Mouse (Mus musculus) lung, postnatal 25 days (tissue): Measurements from ENCODE around the gene Cd38.

ENCODE experiments used
- DNase-seq: peaks from one replicate; pipeline ENCODE4 v3.0.0; 2022; ENCODE audit warnings: low spot score

Cd38 gene

DNA sequence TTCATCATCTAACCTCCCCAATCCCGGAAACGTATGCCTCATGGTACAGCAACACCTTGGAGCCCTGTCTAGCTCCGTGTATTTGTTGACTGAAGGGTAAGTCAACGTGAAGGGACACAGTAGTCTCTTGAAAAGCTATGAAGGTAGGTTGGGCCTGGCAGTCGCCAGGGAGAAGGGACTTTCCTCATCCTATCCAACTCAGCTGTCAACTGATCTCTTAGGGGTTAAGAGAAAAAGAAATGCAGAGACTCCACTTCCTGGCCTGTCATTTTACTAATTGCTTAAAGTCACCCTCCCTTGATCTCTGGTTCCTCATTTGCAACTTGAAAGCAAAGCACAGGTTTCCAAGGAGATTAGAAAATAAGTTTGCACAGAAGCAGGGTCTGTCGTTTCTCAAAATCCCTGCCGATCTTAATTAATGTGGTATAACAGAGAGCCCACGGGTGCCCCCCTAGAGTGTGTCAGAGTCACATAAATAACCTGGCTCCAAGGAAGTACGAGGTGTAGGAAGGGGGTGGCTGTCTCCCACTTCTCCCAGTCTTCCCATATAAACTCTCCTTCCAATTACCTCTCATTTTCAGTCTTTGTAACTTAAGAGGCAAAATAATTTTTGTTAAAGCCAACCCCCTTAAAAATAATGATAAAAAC is 79.1 kb downstream of the Cd38 start:
- peak; percentile 8 for DNase-seq

GRCm38 (mm10) chr5:43948111-43948743 is 79.9 kb downstream of the Cd38 start:
- peak; percentile 93 for DNase-seq

DNA sequence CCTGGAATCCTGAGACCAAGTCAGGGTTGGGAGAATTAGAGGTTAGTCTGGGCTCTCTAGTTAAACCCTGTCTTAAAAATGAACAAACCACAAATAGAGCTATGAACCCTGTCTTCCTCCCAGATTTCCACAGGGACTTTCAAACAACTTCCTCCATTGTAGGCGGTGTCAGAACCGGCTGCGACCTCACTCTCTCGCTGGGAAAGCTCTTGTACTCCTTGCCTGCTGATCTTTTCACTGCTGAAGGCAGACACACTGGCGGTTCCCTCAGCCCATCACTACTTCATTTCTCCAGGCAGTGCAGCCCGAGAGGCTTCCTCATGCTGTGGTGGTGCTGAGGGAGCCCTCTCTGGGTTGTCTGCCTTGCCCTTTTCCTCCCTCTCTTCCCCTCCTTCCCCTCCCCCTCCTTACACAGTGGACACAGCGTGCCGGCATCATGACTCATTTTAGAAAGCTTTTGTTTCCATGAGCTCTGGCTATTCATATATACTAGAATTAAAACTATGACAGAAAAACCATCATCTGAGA is 80.5 kb downstream of the Cd38 start:
- peak; percentile 51 for DNase-seq

- no peak for DNase-seq
Observed at GRCm38 (mm10) chr5:43953241-43953640, 84.9 kb downstream of the Cd38 start.

DNA sequence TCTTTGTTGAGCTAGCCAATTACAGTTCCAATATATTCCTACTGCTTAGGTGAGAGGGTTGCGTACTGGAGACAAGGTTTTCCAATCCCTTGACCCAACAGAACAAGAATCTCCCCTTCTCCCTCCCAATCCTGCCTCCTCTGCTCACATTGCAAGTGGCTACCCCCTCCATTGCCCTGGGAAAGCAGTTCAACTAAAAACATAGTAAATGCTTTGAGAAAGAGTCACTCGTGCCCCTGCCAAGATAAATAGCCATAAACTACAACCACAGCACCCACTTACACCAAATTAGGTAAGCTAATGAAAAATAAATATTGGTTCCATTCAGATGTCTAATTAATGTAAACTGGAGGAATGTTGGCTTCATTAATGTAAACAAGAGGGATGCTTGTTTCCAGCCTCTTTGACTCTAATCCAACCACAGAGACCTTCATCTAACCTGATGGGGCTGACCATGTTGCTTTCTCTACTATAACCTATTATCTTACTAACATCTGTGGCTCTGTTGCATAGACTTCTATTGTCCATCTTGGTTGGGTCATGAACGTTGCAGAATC is 91.6 kb downstream of the Cd38 start:
- DNase-seq = no peak

DNA sequence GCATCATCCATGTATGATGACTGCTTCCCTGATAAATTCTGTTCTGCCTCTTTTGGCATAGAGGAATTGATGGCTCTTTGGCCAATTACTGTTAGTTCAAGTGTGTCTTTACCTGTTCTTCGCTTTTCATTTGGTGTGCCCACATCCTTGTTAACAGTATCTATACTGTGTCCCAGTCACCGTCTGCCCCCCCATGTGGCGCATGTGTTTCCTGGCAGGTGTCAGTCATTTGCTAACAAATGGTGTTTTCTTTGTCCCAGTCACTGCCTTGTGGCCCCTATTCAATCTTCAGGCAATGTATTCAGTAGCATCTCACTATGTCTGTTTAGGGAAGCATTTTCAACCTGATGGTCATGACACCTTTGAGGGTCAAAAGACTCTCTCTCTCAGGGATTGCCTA is 92.7 kb downstream of the Cd38 start:
- no peak for DNase-seq
